Mouse (Mus musculus): Measurements from ENCODE around the gene Ssbp3.

The Ssbp3 gene

GRCm38 (mm10) chr4:107042304-107042703 is 131.8 kb downstream of the Ssbp3 start:
- DNase-seq (ENCODE audit: extremely low spot score, low read depth, low spot score) = no peak

GRCm38 (mm10) chr4:107045188-107045587 is 134.7 kb downstream of the Ssbp3 start:
- no peak for DNase-seq (ENCODE audit: extremely low spot score, low read depth, low spot score)

GRCm38 (mm10) chr4:107047806-107048205 is 137.3 kb downstream of the Ssbp3 start:
- no peak for DNase-seq (ENCODE audit: extremely low spot score, low read depth, low spot score)

- DNase-seq (ENCODE audit: extremely low spot score, low read depth, low spot score) = no peak
Observed at GRCm38 (mm10) chr4:107048568-107049162, 138.2 kb downstream of the Ssbp3 start.

GRCm38 (mm10) chr4:107051889-107052288 is 141.4 kb downstream of the Ssbp3 start:
- DNase-seq (ENCODE audit: extremely low spot score, low read depth, low spot score) = no peak

GRCm38 (mm10) chr4:107052962-107053553 is 142.6 kb downstream of the Ssbp3 start:
- DNase-seq (ENCODE audit: extremely low spot score, low read depth, low spot score) = no peak

- DNase-seq (ENCODE audit: extremely low spot score, low read depth, low spot score) = no peak
Observed at GRCm38 (mm10) chr4:107056088-107056487, 145.6 kb downstream of the Ssbp3 start.

- DNase-seq (ENCODE audit: extremely low spot score, low read depth, low spot score) = no peak
Observed at GRCm38 (mm10) chr4:107058346-107058745, 147.8 kb downstream of the Ssbp3 start.

GRCm38 (mm10) chr4:107058781-107059180 is 148.3 kb downstream of the Ssbp3 start:
- no peak for DNase-seq (ENCODE audit: extremely low spot score, low read depth, low spot score)

GRCm38 (mm10) chr4:107061560-107061959 is 151.1 kb downstream of the Ssbp3 start:
- DNase-seq (ENCODE audit: extremely low spot score, low read depth, low spot score) = no peak

GRCm38 (mm10) chr4:107063214-107063613 is 152.7 kb downstream of the Ssbp3 start:
- DNase-seq (ENCODE audit: extremely low spot score, low read depth, low spot score) = no peak

- no peak for DNase-seq (ENCODE audit: extremely low spot score, low read depth, low spot score)
Observed at GRCm38 (mm10) chr4:107064394-107065098, 154.0 kb downstream of the Ssbp3 start.

GRCm38 (mm10) chr4:107066252-107067124 is 156.0 kb downstream of the Ssbp3 start, which contains the start of the genes Mrpl37 and Cyb5rl:
Gene Mrpl37 (minus strand): TSS chr4:107066868.
Gene Cyb5rl (plus strand): TSS chr4:107066988.
- peak; percentile 98 for DNase-seq (ENCODE audit: extremely low spot score, low read depth, low spot score)

- DNase-seq (ENCODE audit: extremely low spot score, low read depth, low spot score) = no peak
Observed at GRCm38 (mm10) chr4:107067151-107067840, 156.8 kb downstream of the Ssbp3 start.

- no peak for DNase-seq (ENCODE audit: extremely low spot score, low read depth, low spot score)
Observed at GRCm38 (mm10) chr4:107072343-107072742, 161.8 kb downstream of the Ssbp3 start.

- DNase-seq (ENCODE audit: extremely low spot score, low read depth, low spot score) = no peak
Observed at GRCm38 (mm10) chr4:107075456-107075855, 165.0 kb downstream of the Ssbp3 start.

GRCm38 (mm10) chr4:107078894-107079293 is 168.4 kb downstream of the Ssbp3 start:
- DNase-seq (ENCODE audit: extremely low spot score, low read depth, low spot score) = no peak

GRCm38 (mm10) chr4:107079716-107080115 is 169.2 kb downstream of the Ssbp3 start:
- no peak for DNase-seq (ENCODE audit: extremely low spot score, low read depth, low spot score)

- DNase-seq (ENCODE audit: extremely low spot score, low read depth, low spot score) = no peak
Observed at GRCm38 (mm10) chr4:107082185-107082584, 171.7 kb downstream of the Ssbp3 start.

- DNase-seq (ENCODE audit: extremely low spot score, low read depth, low spot score) = no peak
Observed at GRCm38 (mm10) chr4:107083126-107083525, 172.6 kb downstream of the Ssbp3 start.

GRCm38 (mm10) chr4:107084343-107084742 is 173.8 kb downstream of the Ssbp3 start:
- no peak for DNase-seq (ENCODE audit: extremely low spot score, low read depth, low spot score)

Data from hindlimb bud, embryonic 11.5 days (tissue).